ENCODE assay signal across 9 mouse cellular contexts in genomic region chr11:102376196-102376835, GRCm38 (mm10). TPM values are rescaled to one million over a fixed set of nuclear protein-coding genes. Genes with fewer than 3 reads are reported as not detected.
DNase-seq lines count a peak whose midpoint lies in the region; ATAC-seq lines count a peak whose summit lies in the region.
"Had no signal": no experiment of that assay in that cellular context is flagged by ENCODE, and none has a peak within 500 bp of the region (broad histone marks: within the 10 kb centered on the region; RNA-seq: fewer than 3 reads in every experiment).

No protein-coding gene starts in this region.

- H3K27ac ChIP-seq in neural tube, embryonic 11.5 days (ENCODE audit: low read depth, low read length): no peak overlapping the region
- no peak overlapping the region for H3K27ac ChIP-seq in limb, embryonic 11.5 days (replicated peaks; ENCODE audit: low read depth, low read length)

- H3K4me1 ChIP-seq in neural tube, embryonic 11.5 days (ENCODE audit: control insufficient read depth, insufficient read depth, low read length): 0 out of 2 replicates have a peak, but pooled peaks cover 4% of the 10 kb centered on the region
- H3K4me1 ChIP-seq in limb, embryonic 11.5 days (ENCODE audit: control insufficient read depth, insufficient read depth, low read length): peaks cover 14% of the 10 kb centered on the region; the same call in 1 of the 2 replicates

- 22% methylated on average over 8 of the region's 8 CpGs for WGBS in neural tube, embryonic 11.5 days
- 17% methylated on average over 8 of the region's 8 CpGs for whole genome bisulfite sequencing in limb, embryonic 11.5 days

- no peaks in the 10 kb centered on the region for H3K27me3 ChIP-seq in neural tube, embryonic 11.5 days (ENCODE audit: control insufficient read depth, insufficient read depth, low read length)
- H3K27me3 ChIP-seq in limb, embryonic 11.5 days (ENCODE audit: control insufficient read depth, insufficient read depth, low read length): peaks cover 5% of the 10 kb centered on the region; the same call in 1 of the 2 replicates

- no peak overlapping the region; the same call in 1 of the 2 replicates for H3K4me2 ChIP-seq in neural tube, embryonic 11.5 days (ENCODE audit: low read depth)
- H3K4me2 ChIP-seq in limb, embryonic 11.5 days (ENCODE audit: low read depth, severe bottlenecking): peak overlapping the region; percentile 36

- ATAC-seq in neural tube, embryonic 11.5 days (ENCODE audit: insufficient read depth, low FRiP score, low TSS enrichment): no peak
- ATAC-seq in erythroblast, adult 5-6 weeks (replicated peaks; ENCODE audit: low FRiP score, poor library complexity, severe bottlenecking): peak; percentile 31
- ATAC-seq in limb, embryonic 11.5 days (ENCODE audit: insufficient number of reproducible peaks, low FRiP score, low TSS enrichment, low read depth): no peak

- no peaks in the 10 kb centered on the region for H3K36me3 ChIP-seq in neural tube, embryonic 11.5 days (ENCODE audit: control insufficient read depth, insufficient read depth, low read length)
- no peaks in the 10 kb centered on the region for H3K36me3 ChIP-seq in limb, embryonic 11.5 days (ENCODE audit: control insufficient read depth, insufficient read depth, low read length)

- no peak for DNase-seq in neural tube, embryonic 11.5 days (ENCODE audit: low spot score)
- DNase-seq in neural tube, embryonic 10.5 days (ENCODE audit: extremely low spot score, low spot score): no peak
- DNase-seq in limb, embryonic 11.5 days (ENCODE audit: low spot score): no peak
- DNase-seq in spleen, postnatal 4 days (ENCODE audit: low spot score in 2 of 2): peak; percentile 50 to 81
- DNase-seq in thymus, postnatal 36 days: no peak
- DNase-seq in ovary, postnatal 14 days (ENCODE audit: low spot score): no peak
- DNase-seq in frontal cortex, postnatal 25 days (ENCODE audit: low spot score in 2 of 2): no peak

- peak overlapping the region; percentile 5 for H3K9ac ChIP-seq in neural tube, embryonic 11.5 days (ENCODE audit: low read length)
- peak overlapping the region; percentile 40 for H3K9ac ChIP-seq in limb, embryonic 11.5 days (ENCODE audit: low read length)

- no peaks in the 10 kb centered on the region for H3K9me3 ChIP-seq in neural tube, embryonic 11.5 days (ENCODE audit: control insufficient read depth, low read length)
- no peaks in the 10 kb centered on the region for H3K9me3 ChIP-seq in limb, embryonic 11.5 days (ENCODE audit: control insufficient read depth, low read length)

- no peak overlapping the region for H3K4me3 ChIP-seq in neural tube, embryonic 11.5 days (ENCODE audit: low read depth, low read length)
- H3K4me3 ChIP-seq in limb, embryonic 11.5 days (ENCODE audit: low read depth, low read length): no peak overlapping the region

RNA-seq across cellular contexts. Expression of gene Slc4a1, which starts 10.3 kb away (rescaled TPM):
- 26.6 and 28.4 TPM in 2 replicates for polyA plus RNA-seq in neural tube, embryonic 11.5 days (2014; fragmentation: Nextera tagmentation; extraction: Ambion mirVana)
- total RNA-seq in erythroblast, adult 5-6 weeks (2015; ENCODE audit: low replicate concordance): 4,977 and 5,433 TPM in 2 replicates
- total RNA-seq in erythroblast, adult 5-6 weeks (2017; ENCODE audit: low replicate concordance): 6,454 and 7,565 TPM in 2 replicates
- 20.4 and 24.6 TPM in 2 replicates for polyA plus RNA-seq in limb, embryonic 11.5 days (2014; fragmentation: Nextera tagmentation; extraction: Ambion mirVana)

RNA-seq across cellular contexts. Expression of gene Rundc3a, which starts 16.9 kb away (rescaled TPM):
- polyA plus RNA-seq in neural tube, embryonic 11.5 days (2014; fragmentation: Nextera tagmentation; extraction: Ambion mirVana): 46.7 and 51.5 TPM in 2 replicates
- total RNA-seq in erythroblast, adult 5-6 weeks (2015; ENCODE audit: low replicate concordance): 3.1 TPM in 1 of 2 replicates, not detected in the other
- 2.7 and 7.5 TPM in 2 replicates for total RNA-seq in erythroblast, adult 5-6 weeks (2017; ENCODE audit: low replicate concordance)
- polyA plus RNA-seq in limb, embryonic 11.5 days (2014; fragmentation: Nextera tagmentation; extraction: Ambion mirVana): 0.57 and 1.0 TPM in 2 replicates
- total RNA-seq: monocyte, adult 5-6 weeks had no signal

RNA-seq across cellular contexts. Expression of gene Slc25a39, which starts 31.4 kb away (rescaled TPM):
- 174 and 184 TPM in 2 replicates for polyA plus RNA-seq in neural tube, embryonic 11.5 days (2014; fragmentation: Nextera tagmentation; extraction: Ambion mirVana)
- 461 and 462 TPM in 2 replicates for total RNA-seq in erythroblast, adult 5-6 weeks (2015; ENCODE audit: low replicate concordance)
- 236 and 290 TPM in 2 replicates for total RNA-seq in erythroblast, adult 5-6 weeks (2017; ENCODE audit: low replicate concordance)
- 166 and 180 TPM in 2 replicates for polyA plus RNA-seq in limb, embryonic 11.5 days (2014; fragmentation: Nextera tagmentation; extraction: Ambion mirVana)

RNA-seq across cellular contexts. Expression of gene Grn, which starts 53.8 kb away (rescaled TPM):
- 54.2 and 54.8 TPM in 2 replicates for polyA plus RNA-seq in neural tube, embryonic 11.5 days (2014; fragmentation: Nextera tagmentation; extraction: Ambion mirVana)
- total RNA-seq in erythroblast, adult 5-6 weeks (2015; ENCODE audit: low replicate concordance): 85.7 and 90.1 TPM in 2 replicates
- 26.3 and 56.1 TPM in 2 replicates for total RNA-seq in erythroblast, adult 5-6 weeks (2017; ENCODE audit: low replicate concordance)
- 58.8 and 60.5 TPM in 2 replicates for polyA plus RNA-seq in limb, embryonic 11.5 days (2014; fragmentation: Nextera tagmentation; extraction: Ambion mirVana)

RNA-seq across cellular contexts. Expression of gene Ubtf, which starts 56.8 kb away (rescaled TPM):
- polyA plus RNA-seq in neural tube, embryonic 11.5 days (2014; fragmentation: Nextera tagmentation; extraction: Ambion mirVana): 86.0 and 93.2 TPM in 2 replicates
- total RNA-seq in erythroblast, adult 5-6 weeks (2015; ENCODE audit: low replicate concordance): 19.0 and 22.8 TPM in 2 replicates
- total RNA-seq in erythroblast, adult 5-6 weeks (2017; ENCODE audit: low replicate concordance): 119 and 258 TPM in 2 replicates
- polyA plus RNA-seq in limb, embryonic 11.5 days (2014; fragmentation: Nextera tagmentation; extraction: Ambion mirVana): 87.0 and 91.4 TPM in 2 replicates

Comparison
In these comparisons a context has a peak if more than half of its experiments do, and no peak if none do; other contexts are left out.
1. DNase-seq: peak in spleen, postnatal 4 days (2 of 2); none in neural tube, embryonic 11.5 days (single experiment), neural tube, embryonic 10.5 days (single experiment), limb, embryonic 11.5 days (single experiment), thymus, postnatal 36 days (0 of 2), ovary, postnatal 14 days (single experiment) and frontal cortex, postnatal 25 days (0 of 2).
2. RNA of gene Rundc3a, which starts 16.9 kb away (polyA plus RNA-seq): 46.7 to 51.5 TPM in neural tube, embryonic 11.5 days; 0.57 to 1.0 TPM in limb, embryonic 11.5 days; every median in the first group is over 10 times any median in the second.